Mouse (Mus musculus) lung, postnatal 0 days (tissue): Measurements from ENCODE around the gene Arsg.

Experiments used
- CTCF ChIP-seq: IDR thresholded peaks from 2 replicates; pipeline ENCODE4 v1.5.1; 2016; ENCODE audit warnings: antibody characterized with exemption, mild to moderate bottlenecking
- EP300 ChIP-seq: IDR thresholded peaks from 2 replicates; pipeline ENCODE4 v1.6.1; 2016; ENCODE audit warnings: antibody characterized with exemption, mild to moderate bottlenecking, control low read depth

GRCm38 (mm10) chr11:109517816-109518215 is 44.6 kb downstream of the Arsg start:
- TF ChIP-seq CTCF (no peak), EP300 (no peak)
